ENCODE assay signal across 14 mouse cellular contexts in the genomic region with DNA sequence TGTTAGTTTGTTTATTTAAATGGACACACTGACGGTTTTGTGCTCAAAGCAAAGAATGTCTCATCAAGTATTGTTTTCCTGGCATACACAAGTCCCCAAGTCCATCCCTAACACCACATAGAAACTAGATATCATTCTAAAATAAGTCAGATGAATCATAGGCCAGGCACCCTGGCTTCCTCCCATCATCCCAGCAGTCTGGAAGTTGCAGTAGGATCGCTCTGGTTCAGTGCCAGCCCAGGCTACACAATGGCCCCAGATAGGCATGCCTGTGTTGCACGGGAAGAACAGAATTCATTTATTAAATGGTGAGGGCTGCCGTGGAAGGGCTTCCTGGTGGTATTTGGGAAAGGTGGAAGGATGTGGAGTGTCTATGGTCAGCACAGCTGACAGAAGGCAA. TPM values are rescaled to one million over a fixed set of nuclear protein-coding genes. Genes with fewer than 3 reads are reported as not detected.
DNase-seq lines count a peak whose midpoint lies in the region; ATAC-seq and TF ChIP-seq lines count a peak whose summit lies in the region.
"Had no signal": no experiment of that assay in that cellular context is flagged by ENCODE, and none has a peak within 500 bp of the region (broad histone marks: within the 10 kb centered on the region; RNA-seq: fewer than 3 reads in every experiment).

No protein-coding gene starts in this region.

- no peak for TF ChIP-seq POLR2A in kidney, adult 2 months (IDR thresholded peaks at IDR 0.05; ENCODE audit: low read depth, low read length)

- H3K4me3 ChIP-seq in kidney, adult 2 months (ENCODE audit: insufficient read depth, low read depth, low read length), result no peak overlapping the region
- no peak overlapping the region for H3K4me3 ChIP-seq in kidney, embryonic 15.5 days (replicated peaks)
- H3K4me3 ChIP-seq: forebrain, embryonic 13.5 days; limb, embryonic 13.5 days; liver, embryonic 15.5 days; neural tube, embryonic 12.5 days had no signal

- no peak overlapping the region for H3K9ac ChIP-seq in kidney, embryonic 15.5 days
- H3K9ac ChIP-seq: forebrain, embryonic 13.5 days; limb, embryonic 13.5 days; liver, embryonic 15.5 days; neural tube, embryonic 12.5 days had no signal

- 55% methylated on average over 4 of the region's 4 CpGs for WGBS in kidney, adult 2 months
- WGBS in kidney, embryonic 15.5 days, result 72% methylated on average over 4 of the region's 4 CpGs

- H3K4me1 ChIP-seq in kidney, adult 2 months (ENCODE audit: control insufficient read depth, insufficient read depth, low read length), result no peaks in the 10 kb centered on the region
- H3K4me1 ChIP-seq in kidney, embryonic 15.5 days, result no peaks in the 10 kb centered on the region
- H3K4me1 ChIP-seq: limb, embryonic 13.5 days; liver, embryonic 15.5 days had no signal

- no peak for TF ChIP-seq CTCF in kidney, adult 2 months (conservative IDR thresholded peaks at IDR 0.05; ENCODE audit: insufficient read depth, insufficient read length, low read depth, low read length)

- peak; percentile 33 for DNase-seq in cerebellum, adult 8-10 months
- DNase-seq in kidney, adult 2 months, result peak; percentile 8
- DNase-seq in 3T3-L1 (ENCODE audit: low read depth, low spot score), result peak; percentile 73
- peak; percentile 66 to 68 for DNase-seq in cerebellum, postnatal 36 days
- DNase-seq in testis, postnatal 10 days (ENCODE audit: low spot score), result no peak
- DNase-seq: right cerebral cortex, postnatal 25 days had no signal

- no peaks in the 10 kb centered on the region for H3K9me3 ChIP-seq in kidney, embryonic 15.5 days (replicated peaks)
- H3K9me3 ChIP-seq: forebrain, embryonic 13.5 days; limb, embryonic 13.5 days; liver, embryonic 15.5 days; neural tube, embryonic 12.5 days had no signal

- no peak overlapping the region for H3K4me2 ChIP-seq in kidney, embryonic 15.5 days
- H3K4me2 ChIP-seq: forebrain, embryonic 13.5 days; limb, embryonic 13.5 days; liver, embryonic 15.5 days; neural tube, embryonic 12.5 days had no signal

- no peaks in the 10 kb centered on the region for H3K36me3 ChIP-seq in kidney, adult 2 months (ENCODE audit: control insufficient read depth, insufficient read depth, low read length)
- no peaks in the 10 kb centered on the region for H3K36me3 ChIP-seq in kidney, embryonic 15.5 days
- H3K36me3 ChIP-seq: limb, embryonic 13.5 days; liver, embryonic 15.5 days; neural tube, embryonic 12.5 days had no signal

- no peak for ATAC-seq in cerebellum, adult (ENCODE audit: insufficient number of reproducible peaks, low FRiP score, low TSS enrichment)
- ATAC-seq in kidney, embryonic 15.5 days (replicated peaks; ENCODE audit: low FRiP score), result no peak
- ATAC-seq: CD4-positive, CD25-positive, alpha-beta regulatory T cell, adult 4 months; forebrain, embryonic 13.5 days; midbrain, embryonic 16.5 days had no signal

- no peak overlapping the region for H3K27ac ChIP-seq in kidney, adult 2 months (ENCODE audit: insufficient read depth, low read depth, low read length)
- H3K27ac ChIP-seq in kidney, embryonic 15.5 days, result no peak overlapping the region
- H3K27ac ChIP-seq: forebrain, embryonic 13.5 days; limb, embryonic 13.5 days; liver, embryonic 15.5 days; neural tube, embryonic 12.5 days had no signal

- no peaks in the 10 kb centered on the region for H3K27me3 ChIP-seq in kidney, adult 2 months (replicated peaks; ENCODE audit: control insufficient read depth, insufficient read depth, low read length)
- H3K27me3 ChIP-seq in kidney, embryonic 15.5 days, result peaks cover 7% of the 10 kb centered on the region; the same call in 1 of the 2 replicates
- H3K27me3 ChIP-seq: neural tube, embryonic 12.5 days had no signal

RNA-seq across cellular contexts. Expression of gene Rapgef1, which starts 31.5 kb away (rescaled TPM):
- polyA plus RNA-seq in kidney, adult 2 months (2012; rRNA removed), result 38.9 and 41.7 TPM in 2 replicates
- 12.4 and 13.8 TPM in 2 replicates for polyA plus RNA-seq in kidney, embryonic 15.5 days (2015; fragmentation: Nextera tagmentation; extraction: Ambion mirVana)
